Mouse (Mus musculus) hindbrain, embryonic 16.5 days (tissue): ENCODE measurements at regions not wholly inside any gene's neighbourhood (a gene's known extent, or its start where the extent isn't known, plus 50 kb on each side); places are given as distances from the start of the nearest gene placed in this dataset.

Experiments
- ATAC-seq: fragments of 200-750 bp; cut with Nextera tagmentation; 2 replicates; pipeline ENCODE4 v1.8.0; 2017; ENCODE audit warnings: moderate TSS enrichment, moderate library complexity
- H3K27ac ChIP-seq: fragments of 300-500 bp; sonication (generic); 2 replicates; pipeline ENCODE4 v1.5.1; 2014; ENCODE audit warnings: low read depth, mild to moderate bottlenecking, control low read depth, low read length, moderate library complexity
- H3K27me3 ChIP-seq: fragments of 300-500 bp; sonication (generic); replicated peaks from 2 replicates; pipeline ENCODE4 v1.6.1; 2014; ENCODE audit warnings: low read length; ENCODE audit not compliant: control insufficient read depth, insufficient read depth
- H3K36me3 ChIP-seq: fragments of 300-500 bp; sonication (generic); 2 replicates; pipeline ENCODE4 v1.6.1; 2014; ENCODE audit warnings: mild to moderate bottlenecking, low read length, moderate library complexity, mixed read lengths; ENCODE audit not compliant: control insufficient read depth, insufficient read depth
- H3K4me1 ChIP-seq: fragments of 300-500 bp; sonication (generic); 2 replicates; pipeline ENCODE4 v1.6.1; 2014; ENCODE audit warnings: low read depth, low read length; ENCODE audit not compliant: control insufficient read depth, insufficient read depth
- H3K4me2 ChIP-seq: fragments of 300-500 bp; sonication (generic); 2 replicates; pipeline ENCODE4 v1.6.1; 2014; ENCODE audit warnings: mild to moderate bottlenecking, low read length, control low read depth, moderate library complexity
- H3K4me3 ChIP-seq: fragments of 300-500 bp; sonication (generic); 2 replicates; pipeline ENCODE4 v1.5.1; 2014; ENCODE audit warnings: mild to moderate bottlenecking, low read length, control low read depth, moderate library complexity
- H3K9ac ChIP-seq: fragments of 300-500 bp; sonication (generic); 2 replicates; pipeline ENCODE4 v1.6.1; 2014; ENCODE audit warnings: low read depth, mild to moderate bottlenecking, control low read depth, low read length, moderate library complexity
- H3K9me3 ChIP-seq: fragments of 300-500 bp; sonication (generic); 2 replicates; pipeline ENCODE4 v1.6.1; 2014; ENCODE audit warnings: mild to moderate bottlenecking, low read length, moderate library complexity; ENCODE audit not compliant: control insufficient read depth
- WGBS: fragments of 180-500 bp; shearing (Covaris S2); extraction: QIAGEN DNeasy Blood & Tissue Kit; methylation state at CpG from one replicate; pipeline ENCODE4 v1.1.7; 2014; 5-methylcytosine and 5-hydroxymethylcytosine counted together

GRCm38 (mm10) chr1:63819536-63820254 is 50.6 kb upstream of the 4933402D24Rik start:
- Histone ChIP-seq H3K27ac (peak overlapping the region; percentile 63; the same call in 1 of the 2 replicates), H3K4me2 (no peak overlapping the region), H3K9me3 (no peaks in the 10 kb centered on the region), H3K4me1 (peaks cover 15% of the 10 kb centered on the region), H3K4me3 (no peak overlapping the region), H3K27me3 (no peaks in the 10 kb centered on the region), H3K36me3 (no peaks in the 10 kb centered on the region), H3K9ac (0 out of 2 replicates have a peak overlapping the region, but pooled peaks have one; percentile 28)
- 19% methylated on average over 11 of the region's 11 CpGs for WGBS
- peak; percentile 66; the same call in 1 of the 2 replicates for ATAC-seq
